Mouse (Mus musculus) lung, adult 2 months (tissue): ENCODE results near the gene Tusc1.

Experiments
- CTCF ChIP-seq: fragments of 200-500 bp; IDR thresholded peaks from 2 replicates; pipeline ENCODE4 v1.5.1; 2011; ENCODE audit warnings: mild to moderate bottlenecking, low read length, control low read depth; ENCODE audit not compliant: insufficient read depth
- POLR2A ChIP-seq: fragments of 200-500 bp; IDR thresholded peaks from 2 replicates; pipeline ENCODE4 v1.6.1; 2011; ENCODE audit warnings: low read depth, mild to moderate bottlenecking, control low read depth, low read length, borderline replicate concordance; ENCODE audit errors: extremely low read depth

GRCm38 (mm10) chr4:93335118-93336003 lies at the start of gene Tusc1:
- TF ChIP-seq POLR2A = no peak
- no peak for TF ChIP-seq CTCF
